Mouse (Mus musculus) G1E (cell line): ENCODE results near the gene Rbm25. TPM values are rescaled to one million over a fixed set of nuclear protein-coding genes. Genes with fewer than 3 reads are reported as not detected.
"Not testable (repeated sequence)": the region's sequence is repeated elsewhere in the genome, so short reads cannot be mapped to it uniquely, and the experiment has no call there.

ENCODE experiments used
- ATAC-seq: 2 replicates; pipeline ENCODE4 v1.8.0; 2016; ENCODE audit warnings: mild to moderate bottlenecking; ENCODE audit not compliant: insufficient number of reproducible peaks, poor library complexity, low FRiP score, severe bottlenecking; ENCODE audit errors: extremely low read depth
- DNase-seq: peaks from one replicate; pipeline ENCODE4 v3.0.0; 2012; ENCODE audit warnings: low spot score
- H3K27me3 ChIP-seq: 2 replicates; pipeline ENCODE4 v1.6.1; 2012; ENCODE audit warnings: mild to moderate bottlenecking, low read length, inconsistent platforms; ENCODE audit not compliant: insufficient read depth
- H3K36me3 ChIP-seq: replicated peaks from 2 replicates; pipeline ENCODE3; 2012; ENCODE audit warnings: mild to moderate bottlenecking, inconsistent platforms
- H3K4me1 ChIP-seq: 2 replicates; pipeline ENCODE4 v1.6.1; 2012; ENCODE audit warnings: low read depth, low read length, inconsistent platforms, mixed read lengths; ENCODE audit not compliant: insufficient read depth
- H3K4me3 ChIP-seq: 2 replicates; pipeline ENCODE4 v1.5.1; 2012; ENCODE audit warnings: low read depth, mild to moderate bottlenecking, inconsistent platforms, low read length, moderate library complexity, mixed read lengths
- H3K9me3 ChIP-seq: replicated peaks from 2 replicates; pipeline ENCODE4 v1.6.1; 2012; ENCODE audit warnings: inconsistent platforms
- CTCF ChIP-seq: IDR thresholded peaks from 2 replicates; pipeline ENCODE4 v1.5.1; 2012; ENCODE audit warnings: low read depth, low read length, inconsistent platforms, mixed read lengths
- GATA1 ChIP-seq: IDR thresholded peaks from 2 replicates; pipeline ENCODE4 v1.6.1; 2012; ENCODE audit warnings: borderline replicate concordance, low read length, inconsistent platforms, mixed read lengths
- GATA2 ChIP-seq: IDR thresholded peaks from 2 replicates; pipeline ENCODE4 v1.6.1; 2012; ENCODE audit warnings: low read depth, low read length, inconsistent platforms, borderline replicate concordance
- POLR2AphosphoS5 ChIP-seq: IDR thresholded peaks from 2 replicates; pipeline ENCODE4 v1.6.1; 2012; ENCODE audit warnings: low read depth, low read length, inconsistent platforms; ENCODE audit not compliant: insufficient replicate concordance
- TAL1 ChIP-seq: conservative IDR thresholded peaks from 2 replicates; pipeline ENCODE4 v1.6.1; 2012; ENCODE audit warnings: low read depth, low read length, inconsistent platforms, mixed read lengths
- polyA plus RNA-seq: library from polyadenylated mRNA; stranded (reverse); fragments of >175 nt; gene quantifications from 2 replicates; pipeline ENCODE4 v1.2.3, GENCODE M21; 2012
- total RNA-seq, 2 experiments: library from RNA; stranded (forward) in 1 of 2; stranded (reverse) in 1 of 2; fragments of 200-1000 nt in 1 of 2; fragments of >200 nt in 1 of 2; fragmentation: Nextera tagmentation in 1 of 2; gene quantifications; 2 replicates each; pipeline ENCODE4 v1.2.3; 2014 to 2017

The Rbm25 gene
- 1,277 and 1,301 TPM in 2 replicates for total RNA-seq (2014; fragmentation: Nextera tagmentation)
- 382 and 467 TPM in 2 replicates for total RNA-seq (2017)
- polyA plus RNA-seq = 105 and 153 TPM in 2 replicates

GRCm38 (mm10) chr12:83630936-83631335 is at the start of gene Rbm25:
Rbm25 (plus strand) TSS chr12:83631236.
- not testable (repeated sequence) for H3K36me3 ChIP-seq, DNase-seq, H3K9me3 ChIP-seq, ATAC-seq, H3K27me3 ChIP-seq
- peaks cover 14% of the 10 kb centered on the region for H3K4me1 ChIP-seq
- peak within 1 kb of the TSS; percentile 90 for H3K4me3 ChIP-seq

- H3K4me3 ChIP-seq = no peak overlapping the region
- no peaks in the 10 kb centered on the region for H3K27me3 ChIP-seq
- TF ChIP-seq CTCF = no peak
- DNase-seq (no peak), ATAC-seq (no peak)
- H3K9me3 ChIP-seq = no peaks in the 10 kb centered on the region
- peaks cover 19% of the 10 kb centered on the region for H3K4me1 ChIP-seq
- peaks cover 55% of the 10 kb centered on the region for H3K36me3 ChIP-seq
Observed at GRCm38 (mm10) chr12:83582106-83582505, 48.9 kb upstream of the Rbm25 start.

DNA sequence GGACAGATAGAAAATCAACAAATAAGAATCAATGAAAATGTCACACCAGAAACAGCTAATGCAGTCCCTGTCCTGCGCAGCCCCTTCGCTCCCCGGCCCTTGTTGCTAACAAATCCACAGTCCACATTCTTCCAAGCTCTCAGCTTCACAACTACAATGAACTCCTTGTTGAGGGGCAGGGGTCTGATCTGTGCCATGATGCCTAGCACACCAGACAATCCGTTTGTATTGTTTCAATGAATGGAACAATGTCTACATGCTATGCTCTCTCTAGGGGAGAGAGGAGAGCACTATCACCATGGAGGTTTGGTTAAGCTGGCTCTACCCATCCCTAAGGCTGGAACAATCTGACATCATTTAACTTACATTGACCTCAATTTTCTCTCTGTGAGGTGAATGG is 48.3 kb upstream of the Rbm25 start:
- DNase-seq = no peak
- Histone ChIP-seq H3K4me1 (peaks cover 19% of the 10 kb centered on the region), H3K27me3 (no peaks in the 10 kb centered on the region), H3K4me3 (no peak overlapping the region), H3K36me3 (peaks cover 56% of the 10 kb centered on the region), H3K9me3 (no peaks in the 10 kb centered on the region)
- TF ChIP-seq GATA2 (no peak), GATA1 (no peak), TAL1 (no peak), POLR2AphosphoS5 (no peak), CTCF (no peak)
- ATAC-seq = no peak

DNA sequence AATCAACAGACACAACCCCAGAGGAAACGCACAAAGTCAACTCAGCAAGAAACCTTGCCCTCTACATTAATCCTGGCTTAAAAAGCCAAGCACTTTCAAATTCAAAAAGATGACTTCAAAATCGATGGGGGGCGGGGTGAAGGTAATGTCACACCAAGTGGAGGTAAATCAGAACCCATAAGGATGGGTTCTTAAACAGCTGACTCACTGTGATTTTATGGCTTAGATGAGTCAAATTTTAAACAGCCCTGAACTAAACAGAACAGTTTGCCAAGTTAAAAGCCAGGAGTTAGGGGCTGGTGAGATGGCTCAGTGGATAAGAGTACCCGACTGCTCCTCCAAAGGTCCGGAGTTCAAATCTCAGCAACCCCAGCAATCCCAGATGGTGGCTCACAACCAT is 44.4 kb upstream of the Rbm25 start:
- no peak for TF ChIP-seq TAL1
- TF ChIP-seq CTCF = no peak
- no peak for TF ChIP-seq GATA2
- TF ChIP-seq GATA1 = no peak
- no peak for TF ChIP-seq POLR2AphosphoS5
- H3K4me3 ChIP-seq = no peak overlapping the region
- H3K27me3 ChIP-seq = no peaks in the 10 kb centered on the region
- H3K4me1 ChIP-seq = no peaks in the 10 kb centered on the region
- DNase-seq = no peak
- H3K36me3 ChIP-seq = peaks cover 72% of the 10 kb centered on the region
- no peaks in the 10 kb centered on the region for H3K9me3 ChIP-seq
- ATAC-seq = no peak

- Histone ChIP-seq H3K4me3 (no peak overlapping the region), H3K27me3 (no peaks in the 10 kb centered on the region), H3K9me3 (no peaks in the 10 kb centered on the region), H3K4me1 (peaks cover 27% of the 10 kb centered on the region), H3K36me3 (peaks cover 68% of the 10 kb centered on the region)
- TF ChIP-seq POLR2AphosphoS5 (no peak), GATA2 (no peak), TAL1 (no peak), GATA1 (no peak), CTCF (no peak)
- ATAC-seq = no peak
- no peak for DNase-seq
Observed at GRCm38 (mm10) chr12:83591754-83592501, 39.1 kb upstream of the Rbm25 start.

- H3K9me3 ChIP-seq = no peaks in the 10 kb centered on the region
- peaks cover 31% of the 10 kb centered on the region for H3K4me1 ChIP-seq
- TF ChIP-seq TAL1 (no peak), GATA2 (no peak), GATA1 (no peak), CTCF (no peak), POLR2AphosphoS5 (no peak)
- no peaks in the 10 kb centered on the region for H3K27me3 ChIP-seq
- ATAC-seq = no peak
- no peak overlapping the region for H3K4me3 ChIP-seq
- H3K36me3 ChIP-seq = peaks cover 43% of the 10 kb centered on the region
- no peak for DNase-seq
Observed at GRCm38 (mm10) chr12:83594454-83595040, 36.5 kb upstream of the Rbm25 start.
